Mouse (Mus musculus) ES-E14 (cell line): Measurements from ENCODE around the gene Aim2.

Experiments
- CHD2 ChIP-seq: IDR thresholded peaks from 2 replicates; pipeline ENCODE4 v1.6.1; 2014; ENCODE audit warnings: mild to moderate bottlenecking, low read depth, low read length, inconsistent platforms
- MAFK ChIP-seq: IDR thresholded peaks from 2 replicates; pipeline ENCODE4 v1.6.1; 2014; ENCODE audit warnings: mild to moderate bottlenecking, low read depth, low read length, inconsistent platforms; ENCODE audit not compliant: insufficient read depth
- ZC3H11A ChIP-seq: IDR thresholded peaks from 2 replicates; pipeline ENCODE4 v1.6.1; 2012; ENCODE audit warnings: low read depth, mild to moderate bottlenecking, inconsistent platforms, low read length, borderline replicate concordance
- ZNF384 ChIP-seq: IDR thresholded peaks from 2 replicates; pipeline ENCODE4 v1.6.1; 2012; ENCODE audit warnings: low read depth, low read length, inconsistent platforms

GRCm38 (mm10) chr1:173355107-173355846 lies 4.6 kb downstream of the Aim2 start:
- TF ChIP-seq CHD2 (no peak), ZC3H11A (no peak), MAFK (peak; percentile 79), ZNF384 (no peak)
